Mouse (Mus musculus) thymus, postnatal 0 days (tissue): Measurements from ENCODE around the gene Slc22a14. TPM values are rescaled to one million over a fixed set of nuclear protein-coding genes. Genes with fewer than 3 reads are reported as not detected.
A peak's percentile ranks its signal among the peaks of the same experiment; 100 is the strongest.

Experiments
- DNase-seq: peaks from one replicate; pipeline ENCODE4 v3.0.0-alpha.2; 2015; ENCODE audit warnings: low spot score
- polyA plus RNA-seq: library from polyadenylated mRNA; unstranded; fragments of >200 nt; fragmentation: Nextera tagmentation; extraction: Ambion mirVana; gene quantifications from 2 replicates; pipeline ENCODE4 v1.2.1, GENCODE M21; 2015

Gene Slc22a14
- polyA plus RNA-seq, 1 experiment from 2014 or later, result 0.09 TPM

GRCm38 (mm10) chr9:119357331-119358057 is 7.9 kb downstream of the Slc22a14 start, which contains the start of gene Xylb:
Gene Xylb, plus strand, starts transcription at chr9:119357381.
- DNase-seq, result peak; percentile 76

GRCm38 (mm10) chr9:119355943-119356342 is 9.4 kb downstream of the Slc22a14 start:
- DNase-seq, result no peak

GRCm38 (mm10) chr9:119353926-119354325 is 11.4 kb downstream of the Slc22a14 start:
- no peak for DNase-seq

- peak; percentile 69 for DNase-seq
Observed at GRCm38 (mm10) chr9:119352060-119352459, 13.3 kb downstream of the Slc22a14 start.

- DNase-seq, result no peak
Observed at GRCm38 (mm10) chr9:119350947-119351705, 14.2 kb downstream of the Slc22a14 start.

- no peak for DNase-seq
Observed at GRCm38 (mm10) chr9:119350531-119350930, 14.8 kb downstream of the Slc22a14 start.

- DNase-seq, result no peak
Observed at GRCm38 (mm10) chr9:119346376-119346775, 19.0 kb downstream of the Slc22a14 start.

GRCm38 (mm10) chr9:119342728-119343127 is 22.6 kb downstream of the Slc22a14 start:
- no peak for DNase-seq

- DNase-seq, result peak; percentile 96
Observed at GRCm38 (mm10) chr9:119340909-119341816, 24.2 kb downstream of the Slc22a14 start, which contains the start of gene Myd88. Gene Myd88, minus strand, starts transcription at chr9:119341411.

- no peak for DNase-seq
Observed at GRCm38 (mm10) chr9:119340212-119340580, 25.2 kb downstream of the Slc22a14 start.

GRCm38 (mm10) chr9:119339558-119340211 is 25.7 kb downstream of the Slc22a14 start, which contains the start of gene Acaa1a:
Gene Acaa1a, plus strand, starts transcription at chr9:119339676.
- peak; percentile 69 for DNase-seq

- DNase-seq, result no peak
Observed at GRCm38 (mm10) chr9:119339106-119339505, 26.2 kb downstream of the Slc22a14 start.

GRCm38 (mm10) chr9:119338350-119338749 is 27.0 kb downstream of the Slc22a14 start:
- DNase-seq, result no peak

GRCm38 (mm10) chr9:119337842-119338241 is 27.5 kb downstream of the Slc22a14 start:
- DNase-seq, result no peak

- DNase-seq, result no peak
Observed at GRCm38 (mm10) chr9:119335571-119335970, 29.8 kb downstream of the Slc22a14 start.

- no peak for DNase-seq
Observed at GRCm38 (mm10) chr9:119334834-119335233, 30.5 kb downstream of the Slc22a14 start.

GRCm38 (mm10) chr9:119334324-119334723 is 31.0 kb downstream of the Slc22a14 start:
- DNase-seq, result peak; percentile 55

GRCm38 (mm10) chr9:119330186-119330963 is 35.0 kb downstream of the Slc22a14 start:
- no peak for DNase-seq

- DNase-seq, result no peak
Observed at GRCm38 (mm10) chr9:119328488-119328887, 36.9 kb downstream of the Slc22a14 start.

GRCm38 (mm10) chr9:119324130-119324529 is 41.2 kb downstream of the Slc22a14 start:
- DNase-seq, result no peak
